Mouse (Mus musculus) bone marrow macrophage, adult 2 months (primary cell): ENCODE data around the gene V1rd19.

ENCODE experiments used
- CTCF ChIP-seq: IDR thresholded peaks from 2 replicates; pipeline ENCODE4 v1.5.1; 2012; ENCODE audit warnings: low read depth, mild to moderate bottlenecking, low read length, moderate library complexity
- POLR2A ChIP-seq: IDR thresholded peaks from 2 replicates; pipeline ENCODE4 v1.6.1; 2012; ENCODE audit warnings: mild to moderate bottlenecking, low read depth, low read length, borderline replicate concordance

DNA sequence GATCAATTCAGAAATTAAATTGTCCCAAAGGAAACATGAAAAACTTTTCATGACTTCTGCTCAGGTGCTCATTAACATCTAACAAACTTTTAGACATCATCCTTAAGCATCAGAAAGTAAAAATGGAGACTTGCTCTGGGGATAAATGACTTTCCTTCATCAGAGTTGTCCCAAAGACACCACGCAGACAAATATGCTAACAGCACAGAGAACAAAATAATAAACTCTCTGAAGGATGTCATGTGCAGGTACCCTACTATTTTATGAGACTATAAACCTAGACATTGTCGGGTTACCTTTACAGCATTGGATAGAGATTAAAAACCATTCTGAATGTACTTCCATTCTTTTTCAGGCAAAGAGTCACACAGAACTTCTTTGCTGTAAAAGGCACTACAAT lies at the start of gene V1rd19:
- TF ChIP-seq POLR2A (no peak), CTCF (no peak)
